Mouse (Mus musculus) skeletal muscle tissue, adult 2 months (tissue): ENCODE results near the gene Hoxa1.

Experiments
- DNase-seq: peaks from one replicate; pipeline ENCODE4 v3.0.0-alpha.2; 2012; ENCODE audit warnings: low read depth, low spot score

Hoxa1 gene

DNA sequence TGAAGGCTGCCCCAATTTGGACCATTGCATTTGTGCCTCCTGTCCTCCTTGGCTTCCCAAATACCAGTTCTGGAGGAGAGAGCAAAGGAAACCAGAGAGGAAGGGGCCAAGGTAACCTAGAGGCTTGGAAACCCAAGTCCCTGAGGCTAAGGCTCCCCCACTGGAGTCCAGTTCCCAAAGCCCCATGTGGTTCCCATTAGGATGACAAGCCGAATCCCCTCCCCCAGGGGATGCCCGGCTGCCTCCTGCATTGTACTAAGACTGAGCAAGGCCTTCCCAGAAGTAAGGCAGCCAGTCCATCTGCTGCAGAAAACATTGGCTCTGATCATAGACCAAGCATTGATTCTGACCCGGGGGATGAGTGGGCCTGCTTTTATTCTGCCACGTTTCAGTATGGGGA lies 13.2 kb upstream of the Hoxa1 start:
- no peak for DNase-seq

DNA sequence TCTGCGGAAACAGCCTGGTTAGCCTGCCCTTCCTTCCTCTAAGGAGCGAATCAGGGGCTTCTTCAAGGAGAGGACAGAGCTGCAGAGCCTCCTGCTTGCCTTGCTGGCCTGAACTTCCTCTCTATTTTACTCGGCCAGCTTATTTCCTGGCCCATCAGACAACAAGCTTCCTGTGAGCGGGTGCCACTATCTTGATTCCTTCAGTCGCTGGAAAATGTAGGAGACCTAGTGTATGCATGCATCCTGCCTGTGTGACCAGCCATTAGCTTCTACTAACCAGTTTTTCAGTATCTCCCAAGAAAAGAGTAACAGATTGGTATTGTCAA lies 12.7 kb upstream of the Hoxa1 start:
- DNase-seq = no peak

DNA sequence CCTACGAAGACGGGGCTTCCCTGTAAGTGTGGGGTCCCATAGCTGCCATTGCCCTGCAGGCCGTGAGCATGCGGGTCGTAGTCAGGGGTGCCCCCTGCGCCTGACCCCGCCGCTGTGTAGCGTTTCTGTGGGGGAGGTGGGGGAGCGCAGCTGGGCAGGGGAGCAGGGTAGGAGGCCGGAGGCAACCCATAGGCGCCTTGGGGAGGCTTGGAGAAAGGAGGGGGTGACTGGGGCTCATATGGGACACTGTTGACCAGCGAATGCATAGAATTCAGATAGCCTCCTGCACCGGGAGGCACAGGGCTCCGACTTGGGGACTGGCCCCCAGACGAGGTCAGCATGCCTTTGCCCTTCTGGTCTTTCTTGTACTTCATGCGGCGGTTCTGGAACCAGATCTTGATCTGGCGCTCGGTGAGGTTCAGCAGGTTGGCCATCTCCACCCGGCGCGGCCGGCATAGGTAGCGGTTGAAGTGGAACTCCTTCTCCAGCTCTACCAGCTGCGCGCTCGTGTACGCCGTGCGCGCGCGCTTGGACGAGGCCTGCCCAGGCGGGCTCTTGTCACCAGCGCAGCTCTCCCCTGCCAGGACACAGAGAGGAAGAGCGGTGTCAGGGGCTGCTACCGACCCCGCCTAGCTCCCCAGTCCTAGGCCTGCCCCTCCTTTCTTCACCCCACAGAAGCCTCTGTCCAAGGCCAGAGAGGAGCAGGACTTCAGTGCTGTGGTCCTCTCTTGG lies 12.2 kb upstream of the Hoxa1 start:
- no peak for DNase-seq

- no peak for DNase-seq
These were observed 11.5 kb upstream of the Hoxa1 start for GRCm38 (mm10) chr6:52169499-52170165.

DNA sequence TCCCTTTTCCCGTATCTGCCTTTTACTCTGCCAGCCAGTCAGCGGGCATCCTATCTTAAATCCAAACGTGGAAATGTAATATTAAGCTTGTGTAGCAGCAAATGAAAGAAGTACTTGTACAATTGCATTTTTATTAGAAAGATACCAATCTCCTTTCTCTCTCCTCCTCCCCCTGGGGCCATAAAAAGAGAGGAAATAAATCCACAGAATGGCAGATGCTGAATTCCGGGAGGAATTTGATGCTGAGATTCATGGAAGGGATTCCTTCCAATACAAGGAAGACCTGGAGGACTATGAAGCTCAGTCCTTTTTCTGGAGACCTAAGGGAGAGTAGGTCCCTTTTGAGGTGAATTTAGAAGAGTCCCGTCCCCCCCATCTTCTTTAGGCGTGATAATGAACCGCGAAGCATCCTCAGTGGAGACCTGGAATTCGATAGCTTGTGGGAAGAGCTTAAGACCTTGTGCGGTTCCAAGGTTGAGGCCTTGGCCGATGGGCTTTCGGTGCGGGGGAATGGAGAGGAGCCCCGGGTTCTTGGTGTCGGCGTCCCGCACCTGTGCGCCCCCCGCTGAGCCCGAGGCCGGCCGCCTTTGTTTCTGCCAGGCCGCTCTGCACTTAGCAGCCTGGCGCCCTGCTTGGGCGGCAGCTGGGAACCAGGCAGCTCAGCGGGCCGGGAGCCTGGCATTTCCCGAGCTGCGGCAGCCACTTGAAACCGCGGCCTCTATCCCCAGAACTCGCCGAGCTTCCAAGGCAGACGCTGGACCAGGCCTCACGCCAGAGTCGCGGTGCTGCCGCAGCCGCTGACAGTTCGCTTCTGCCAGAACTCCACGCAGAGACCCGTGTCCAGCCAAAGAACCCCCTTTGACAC lies 10.3 kb upstream of the Hoxa1 start:
- no peak for DNase-seq

GRCm38 (mm10) chr6:52167736-52168161 lies 9.6 kb upstream of the Hoxa1 start:
- DNase-seq = no peak

DNA sequence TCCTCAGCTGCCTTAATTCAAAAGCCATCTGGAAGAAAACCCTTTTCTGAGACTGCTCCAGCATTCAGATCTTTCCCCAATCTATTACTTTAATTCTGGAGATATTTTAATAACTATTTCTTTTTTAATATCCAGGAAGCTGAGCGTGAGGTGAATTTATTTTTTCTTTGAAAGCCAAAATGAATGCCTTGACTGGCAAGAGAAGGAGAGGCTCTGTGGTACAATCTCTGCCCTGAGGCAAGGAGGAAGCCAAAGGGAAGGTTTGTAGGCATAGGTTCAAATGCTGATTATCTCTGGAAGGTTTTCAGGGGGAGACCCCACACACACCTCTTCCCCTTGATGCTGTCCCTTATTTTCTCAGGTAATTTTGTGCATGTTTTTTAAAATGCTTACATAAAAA lies 9.1 kb upstream of the Hoxa1 start:
- no peak for DNase-seq

DNA sequence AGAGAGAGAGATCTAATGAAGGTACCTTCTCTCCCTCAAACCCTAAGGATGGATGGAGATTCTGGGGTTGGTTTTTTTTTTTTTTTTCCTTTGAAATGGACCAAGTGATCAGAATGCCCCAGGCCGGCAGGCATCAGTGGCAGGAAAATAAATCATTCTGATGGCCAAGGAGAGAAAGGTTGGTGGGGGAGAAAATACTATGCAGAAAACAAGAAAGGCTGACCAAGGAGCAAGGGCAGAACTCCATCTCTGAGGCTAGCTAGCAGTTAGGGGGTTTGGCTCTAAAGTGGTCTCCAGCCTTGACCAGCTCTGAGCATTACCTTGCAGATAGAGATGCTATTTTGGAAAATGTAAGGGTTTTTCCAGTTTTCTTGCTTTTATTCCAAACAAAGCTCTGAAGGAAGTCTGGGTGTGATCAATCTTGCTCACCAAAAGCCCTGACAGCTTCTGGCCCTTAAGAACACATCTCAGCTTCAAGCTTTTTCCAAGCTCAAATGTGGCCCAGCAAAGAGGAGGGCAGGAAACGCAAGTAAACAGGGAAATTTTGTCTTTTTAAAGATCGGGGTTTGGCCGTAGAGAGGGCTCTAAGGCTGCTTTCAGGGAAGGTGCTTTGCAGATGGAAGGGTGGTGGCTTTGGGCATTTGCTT lies 8.4 kb upstream of the Hoxa1 start:
- no peak for DNase-seq

GRCm38 (mm10) chr6:52165441-52166370 lies 7.6 kb upstream of the Hoxa1 start:
- no peak for DNase-seq

DNA sequence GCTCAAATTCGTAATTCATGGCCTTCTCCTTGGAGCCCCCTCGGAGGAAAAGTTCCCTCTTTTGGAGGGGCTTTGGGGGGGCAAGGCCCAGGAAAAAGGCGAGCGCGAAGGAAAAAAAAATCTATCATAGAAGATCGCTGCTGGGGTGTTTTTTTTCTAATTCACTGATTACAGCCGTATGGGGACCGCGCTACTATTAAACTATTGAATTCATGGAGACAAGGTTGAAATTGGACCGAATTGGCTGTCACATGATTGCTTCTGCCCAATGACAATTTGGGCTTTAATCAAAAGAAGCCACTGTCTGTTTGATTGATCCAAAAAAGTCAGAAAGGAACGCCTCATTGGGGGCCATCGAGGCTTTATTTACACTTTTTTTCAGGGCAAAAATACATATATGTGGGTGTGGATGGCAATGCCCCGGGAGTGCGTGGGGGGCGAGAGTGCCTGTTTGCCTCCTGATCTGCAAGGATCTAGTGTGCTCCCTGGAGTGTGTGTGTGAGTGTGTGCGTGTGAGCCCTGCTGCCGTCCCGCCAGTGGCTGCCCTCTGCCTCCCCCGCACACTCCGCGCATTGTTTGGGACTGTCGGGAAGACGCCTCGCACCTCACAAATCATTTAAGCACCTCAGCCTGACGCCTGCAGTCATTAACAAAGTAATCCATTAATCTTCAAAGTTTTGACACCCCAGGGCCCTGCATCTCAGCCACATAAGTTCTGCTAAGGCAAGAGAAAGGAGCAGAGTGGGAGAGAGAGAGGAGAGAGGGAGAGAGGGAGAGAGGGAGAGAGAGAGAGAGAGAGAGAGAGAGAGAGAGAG lies 6.7 kb upstream of the Hoxa1 start, which contains the start of gene Hoxa2:
Gene Hoxa2 (minus strand): TSS at position 206 of the 815 bp plus-strand sequence.
- no peak for DNase-seq

DNA sequence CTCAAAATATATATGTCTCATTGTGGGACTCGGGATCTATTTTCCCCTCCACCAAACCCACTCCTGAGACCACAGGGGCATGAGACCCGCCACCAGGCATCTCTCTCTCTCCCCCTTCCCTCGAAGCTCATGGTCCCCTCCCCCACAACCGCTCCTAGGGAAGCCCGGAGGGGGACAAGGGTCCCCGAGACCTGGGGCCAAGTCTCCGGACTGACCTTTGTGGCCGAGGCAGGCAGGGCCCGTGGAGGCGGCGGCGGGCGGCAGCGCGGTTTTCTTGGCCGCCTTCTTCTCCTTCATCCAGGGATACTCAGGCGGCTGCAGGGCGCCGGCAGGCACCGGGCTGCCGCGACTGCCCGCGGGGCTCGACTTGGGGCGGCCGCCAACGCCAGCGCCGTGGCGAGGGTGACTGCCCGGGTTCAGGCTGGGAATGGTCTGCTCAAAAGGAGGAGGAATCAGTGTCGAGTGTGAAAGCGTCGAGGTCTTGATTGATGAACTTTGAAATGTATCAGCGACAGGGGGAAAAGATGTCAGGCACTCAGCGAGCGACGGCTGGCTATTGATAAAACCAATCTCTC lies 6.0 kb upstream of the Hoxa1 start:
- DNase-seq = no peak

- DNase-seq = no peak
These were observed 5.4 kb upstream of the Hoxa1 start for GRCm38 (mm10) chr6:52163366-52164031.

DNA sequence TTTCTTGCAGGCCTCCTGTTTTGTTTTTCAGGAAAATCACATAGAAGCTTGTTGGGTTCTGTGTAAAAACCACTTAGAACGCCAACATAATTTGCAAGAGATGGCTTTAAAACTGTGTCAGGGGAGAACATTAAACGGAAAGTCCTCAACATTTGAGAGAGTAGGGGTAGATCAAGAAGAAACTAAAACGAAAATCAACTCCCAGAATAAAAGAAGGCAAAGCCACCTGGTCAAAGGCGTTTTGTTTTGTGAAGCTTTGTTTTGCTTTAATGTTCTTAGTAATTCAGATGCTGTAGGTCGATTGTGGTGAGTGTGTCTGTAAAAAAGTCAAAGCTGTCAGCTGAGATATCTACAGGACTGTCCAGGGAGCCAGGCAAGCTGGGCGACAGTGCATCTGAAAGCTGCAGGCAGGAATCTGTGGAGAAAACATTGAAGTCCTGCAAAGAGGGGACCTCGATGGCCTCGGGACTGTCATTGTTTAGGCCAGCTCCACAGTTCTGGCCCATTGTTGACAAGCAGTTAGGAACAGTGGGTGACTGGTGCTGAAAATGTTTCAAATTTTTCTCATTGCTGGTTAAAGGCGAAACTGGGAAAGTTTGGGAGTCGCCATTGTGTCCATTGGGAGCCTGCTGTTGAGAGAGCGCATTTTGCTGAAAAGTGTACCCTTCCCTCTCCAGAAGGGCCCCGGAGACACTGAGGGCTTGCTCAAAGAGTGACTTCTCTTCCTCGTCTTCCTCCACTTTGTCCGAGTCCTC lies 4.7 kb upstream of the Hoxa1 start:
- DNase-seq = no peak

DNA sequence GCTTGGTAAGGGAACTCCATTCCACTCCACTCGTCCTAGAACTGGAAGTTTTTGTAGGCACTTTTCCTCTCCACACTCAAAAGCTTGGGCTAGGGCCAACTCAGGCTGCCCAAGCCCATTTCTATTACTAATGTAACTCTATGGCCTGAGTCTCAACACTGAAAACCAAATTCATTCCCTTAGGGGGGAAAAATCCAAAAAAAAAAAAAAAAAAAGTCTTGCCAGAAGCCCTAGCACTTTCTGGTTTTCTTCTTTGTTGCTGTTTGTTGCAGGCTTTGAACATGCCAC lies 3.9 kb upstream of the Hoxa1 start:
- no peak for DNase-seq

GRCm38 (mm10) chr6:52161336-52162092 lies 3.4 kb upstream of the Hoxa1 start:
- DNase-seq = no peak

GRCm38 (mm10) chr6:52160511-52161335 lies 2.6 kb upstream of the Hoxa1 start:
- peak; percentile 68 for DNase-seq

GRCm38 (mm10) chr6:52159979-52160378 lies 1.9 kb upstream of the Hoxa1 start:
- peak; percentile 55 for DNase-seq
